Mouse (Mus musculus) heart, postnatal 4 days (tissue): Measurements from ENCODE around the gene Cct2. TPM values are rescaled to one million over a fixed set of nuclear protein-coding genes. Genes with fewer than 3 reads are reported as not detected.

Source experiments
- DNase-seq: peaks from one replicate; pipeline ENCODE4 v3.0.0; 2021
- total RNA-seq, 2 experiments: library from RNA; stranded (reverse); gene quantifications; 2 replicates each; pipeline ENCODE4 v1.2.3; 2021

Cct2 gene
- total RNA-seq, result 100 to 1,000 TPM; 188 to 195 TPM

- peak; percentile 94 for DNase-seq
Measured at GRCm38 (mm10) chr10:117063254-117064021, at the start of gene Cct2. Gene Cct2 (minus strand): TSS chr10:117063814.

DNA sequence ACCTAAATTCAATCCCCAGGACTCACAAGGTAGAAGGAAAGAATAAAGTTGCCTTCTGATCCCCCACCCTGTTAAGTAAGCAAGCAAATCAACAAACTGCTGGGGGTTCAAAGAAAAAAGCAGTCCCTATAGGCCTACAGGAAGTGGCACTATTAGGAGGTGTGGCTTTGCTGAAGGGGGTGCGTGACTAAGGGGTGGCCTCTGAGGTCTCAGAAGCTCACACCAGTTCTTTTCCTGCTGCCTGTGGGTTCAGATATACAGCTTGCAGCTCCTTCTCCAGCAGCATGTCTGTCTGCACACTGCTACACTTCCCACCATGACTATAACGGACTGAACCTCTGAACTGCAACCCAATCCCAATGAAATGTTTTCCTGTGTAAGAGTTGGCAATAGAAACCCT lies 48.9 kb upstream of the Cct2 start:
- no peak for DNase-seq

DNA sequence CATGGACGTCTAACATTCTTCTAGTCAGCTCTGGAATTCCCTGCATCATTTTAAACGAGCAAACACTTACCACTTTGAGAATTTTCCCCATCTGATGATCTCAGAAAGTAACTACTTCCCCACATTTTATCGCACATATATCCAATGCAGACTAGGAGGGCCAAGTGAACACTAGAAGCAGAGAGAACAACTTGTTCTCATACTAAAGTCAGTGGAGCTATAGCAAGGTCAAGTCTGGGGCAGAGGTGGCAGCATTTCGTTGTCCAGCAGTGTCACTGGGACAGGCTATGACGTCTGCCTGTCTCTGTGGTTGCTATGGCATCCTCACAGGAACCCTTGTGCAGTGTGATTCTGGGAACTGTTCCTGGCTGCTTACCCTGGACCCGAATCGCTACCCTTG lies 47.8 kb upstream of the Cct2 start:
- peak; percentile 32 for DNase-seq

- DNase-seq, result no peak
Measured at GRCm38 (mm10) chr10:117110271-117110670, 46.7 kb upstream of the Cct2 start.

DNA sequence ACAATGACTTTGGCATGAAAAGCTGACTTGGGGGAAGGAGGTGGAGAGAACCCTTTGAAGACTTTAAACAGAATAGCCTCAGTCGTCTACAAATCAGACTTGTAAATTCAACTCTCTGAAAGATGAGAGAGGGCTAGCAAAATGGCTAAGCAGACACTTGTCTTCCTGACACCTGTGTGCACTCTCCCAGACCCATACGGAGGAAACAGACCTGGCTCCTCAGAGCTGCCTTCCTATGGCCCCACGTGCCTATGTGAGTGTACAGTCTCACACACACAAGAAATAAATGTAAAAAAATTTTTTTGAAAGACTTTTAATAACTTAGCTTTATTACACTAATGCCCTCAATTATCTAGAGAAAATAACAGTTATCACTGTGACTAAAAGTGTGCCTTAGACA lies 43.1 kb upstream of the Cct2 start:
- no peak for DNase-seq

- DNase-seq, result no peak
Measured at GRCm38 (mm10) chr10:117106244-117106643, 42.6 kb upstream of the Cct2 start.

DNA sequence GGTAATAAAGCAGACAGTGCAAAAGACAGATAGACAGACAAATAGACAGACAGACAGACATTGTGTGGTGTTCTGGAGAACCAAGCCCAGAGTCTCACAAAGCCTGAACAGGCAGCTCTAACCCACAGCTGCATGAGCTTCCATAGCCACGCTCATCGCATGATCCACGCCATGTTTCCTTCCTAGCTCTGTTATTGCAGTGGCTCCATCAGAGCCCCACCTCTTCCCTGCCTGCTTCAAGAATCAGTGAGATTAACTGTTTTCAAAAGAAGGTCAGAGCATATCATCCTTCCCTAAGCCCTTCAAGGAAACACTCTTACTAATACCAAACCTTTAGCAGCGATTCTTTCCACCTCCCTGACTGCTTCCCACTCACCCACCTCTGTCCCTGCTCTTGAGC lies 41.4 kb upstream of the Cct2 start:
- DNase-seq, result no peak

DNA sequence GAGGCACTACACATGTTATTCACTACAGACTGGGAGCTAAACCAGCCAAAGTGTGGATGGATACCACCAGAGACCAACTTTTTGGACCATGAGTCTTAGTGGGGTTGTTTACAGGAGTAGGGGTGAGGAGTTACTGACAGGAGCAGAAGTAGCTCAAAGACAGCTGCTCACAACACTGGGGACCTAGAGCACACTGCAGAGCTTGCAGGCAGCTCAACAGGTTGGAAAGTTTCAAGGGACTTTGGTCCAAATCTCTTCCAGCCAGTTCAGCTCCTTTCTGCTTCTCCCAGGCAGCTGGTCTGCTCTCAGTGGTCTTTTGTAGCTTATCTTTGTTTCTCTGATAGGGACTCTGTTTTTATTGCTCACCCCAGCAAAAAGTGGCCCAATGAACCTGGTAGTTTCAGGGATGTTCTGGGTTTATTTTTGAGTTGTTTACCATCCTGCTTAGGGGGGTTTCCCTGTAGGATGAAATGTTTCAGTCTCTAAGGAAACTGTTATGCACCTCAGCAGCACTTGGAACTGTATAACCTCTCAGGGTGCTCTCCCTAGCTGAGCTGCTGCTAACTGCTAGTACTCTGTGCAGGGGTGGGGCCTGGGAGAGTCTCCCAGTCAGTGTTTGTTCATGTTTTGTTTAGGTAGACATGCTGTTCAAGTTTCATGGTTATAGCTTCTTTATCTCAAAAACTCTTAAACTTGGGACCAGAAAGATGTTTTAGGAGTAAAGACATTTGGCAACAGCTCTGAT lies 40.4 kb upstream of the Cct2 start:
- DNase-seq, result no peak

- no peak for DNase-seq
Measured at GRCm38 (mm10) chr10:117100175-117100574, 36.6 kb upstream of the Cct2 start.

GRCm38 (mm10) chr10:117097116-117097698 lies 33.6 kb upstream of the Cct2 start:
- DNase-seq, result no peak

DNA sequence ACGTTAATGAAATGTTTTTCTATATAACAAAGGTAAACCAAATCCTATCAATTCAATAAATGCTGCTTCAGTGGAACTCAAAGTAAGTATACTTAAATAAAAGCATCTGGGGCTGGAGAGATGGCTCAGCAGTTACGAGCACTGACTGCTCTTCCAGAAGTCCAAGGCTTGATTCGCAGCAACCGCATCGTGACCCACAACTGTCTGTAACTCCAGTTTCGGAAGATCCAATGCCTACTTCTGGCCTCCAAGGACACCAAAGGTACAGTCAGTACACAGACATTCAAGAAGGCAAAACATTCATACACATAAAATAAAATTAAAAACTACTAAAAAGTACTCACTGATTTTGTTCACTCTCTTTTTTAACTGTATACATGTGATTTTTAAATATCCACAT lies 32.5 kb upstream of the Cct2 start:
- DNase-seq, result no peak

DNA sequence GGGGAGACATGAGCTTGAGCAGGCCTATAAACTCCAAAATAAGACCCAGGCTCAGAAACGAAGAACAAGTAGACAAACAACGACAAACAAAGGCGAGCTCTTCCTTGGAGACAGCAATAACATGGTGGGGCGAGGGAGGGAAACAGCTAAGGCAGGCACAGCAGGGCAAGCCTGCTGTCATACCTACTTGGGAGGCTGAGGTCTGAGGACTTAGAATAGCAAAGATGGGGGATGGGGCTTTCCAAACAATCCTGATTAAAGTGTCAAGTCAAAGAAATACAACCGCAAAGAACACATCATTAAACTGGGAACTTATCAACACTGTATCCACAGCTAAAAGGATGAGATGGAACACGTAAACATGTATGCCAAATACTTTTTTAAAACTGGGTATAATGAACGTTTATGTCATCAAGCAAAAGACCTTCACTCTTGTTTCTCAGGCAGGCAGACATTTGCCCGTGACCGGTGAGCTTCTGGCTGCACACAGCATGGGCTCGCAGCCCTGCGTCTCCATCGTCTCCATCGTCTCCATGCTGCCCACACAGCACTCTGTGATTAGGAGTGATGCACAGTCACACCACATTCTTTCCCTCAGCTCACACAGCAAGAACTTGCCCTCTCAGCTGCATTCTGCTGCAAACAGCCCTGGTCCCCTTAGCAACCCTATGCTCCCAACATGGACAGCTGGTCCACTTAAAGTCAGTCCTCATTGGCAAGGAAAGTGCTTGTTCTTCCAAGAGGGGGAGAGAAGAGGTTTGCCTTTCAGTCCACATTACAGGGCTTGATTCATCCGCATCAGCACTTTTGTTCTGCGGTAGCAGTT lies 31.1 kb upstream of the Cct2 start:
- peak; percentile 53 for DNase-seq

- no peak for DNase-seq
Measured at GRCm38 (mm10) chr10:117089628-117090027, 26.0 kb upstream of the Cct2 start.

- no peak for DNase-seq
Measured at GRCm38 (mm10) chr10:117081914-117082359, 18.3 kb upstream of the Cct2 start.

- DNase-seq, result no peak
Measured at GRCm38 (mm10) chr10:117081326-117081725, 17.7 kb upstream of the Cct2 start.

GRCm38 (mm10) chr10:117078284-117078683 lies 14.7 kb upstream of the Cct2 start:
- DNase-seq, result peak; percentile 65

DNA sequence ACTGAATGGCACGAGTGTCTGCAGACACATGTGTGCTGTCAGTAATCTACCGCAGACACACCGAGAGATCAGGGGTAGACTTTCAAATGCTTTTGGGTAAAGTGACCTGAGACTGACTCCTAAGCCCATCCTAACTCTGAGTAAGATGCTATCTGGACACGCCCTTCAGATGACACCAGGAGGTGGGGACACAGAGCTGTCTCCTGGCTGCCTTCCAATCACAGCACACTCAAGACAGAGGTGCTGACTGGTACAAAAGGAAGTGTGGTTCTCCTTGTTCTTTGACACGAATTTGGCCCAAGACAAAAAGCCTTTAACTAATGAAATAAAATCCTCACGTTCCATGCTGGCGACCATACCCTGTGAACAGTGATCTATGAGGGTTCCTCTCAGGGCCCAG lies 9.6 kb upstream of the Cct2 start:
- no peak for DNase-seq

DNA sequence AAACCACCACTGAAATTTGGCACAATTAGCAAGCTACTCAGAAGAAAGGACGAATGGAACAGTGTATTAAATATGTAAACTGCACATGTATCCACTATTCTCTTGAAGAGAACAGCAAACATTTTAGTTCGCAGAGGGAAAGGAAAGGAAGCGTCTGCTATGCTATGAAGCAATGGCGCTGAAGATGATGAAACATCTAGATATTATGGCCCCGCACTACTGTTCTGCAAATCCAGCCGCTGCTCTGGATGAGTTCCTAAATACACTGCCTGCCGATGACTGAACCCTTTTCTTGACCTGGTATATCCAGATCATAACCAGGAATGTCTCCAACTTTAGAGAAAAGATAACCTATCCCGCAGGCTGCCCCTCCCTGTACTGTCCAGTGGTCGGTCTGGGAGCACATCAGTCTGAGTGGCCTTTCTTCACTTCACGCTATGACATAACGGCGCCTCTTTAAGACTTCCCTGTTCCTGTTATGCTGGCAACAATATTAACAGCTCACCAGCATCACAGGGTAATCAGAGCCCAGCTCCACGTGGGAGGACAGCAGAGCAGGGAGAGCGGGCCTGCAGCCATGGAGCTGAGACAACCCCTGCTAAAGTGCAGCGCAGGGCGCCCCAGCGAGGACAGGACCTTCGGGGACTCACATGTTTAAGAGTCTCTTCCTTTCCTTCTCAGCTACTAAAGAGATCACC lies 8.7 kb upstream of the Cct2 start:
- DNase-seq, result no peak

GRCm38 (mm10) chr10:117069109-117069508 lies 5.5 kb upstream of the Cct2 start:
- no peak for DNase-seq

DNA sequence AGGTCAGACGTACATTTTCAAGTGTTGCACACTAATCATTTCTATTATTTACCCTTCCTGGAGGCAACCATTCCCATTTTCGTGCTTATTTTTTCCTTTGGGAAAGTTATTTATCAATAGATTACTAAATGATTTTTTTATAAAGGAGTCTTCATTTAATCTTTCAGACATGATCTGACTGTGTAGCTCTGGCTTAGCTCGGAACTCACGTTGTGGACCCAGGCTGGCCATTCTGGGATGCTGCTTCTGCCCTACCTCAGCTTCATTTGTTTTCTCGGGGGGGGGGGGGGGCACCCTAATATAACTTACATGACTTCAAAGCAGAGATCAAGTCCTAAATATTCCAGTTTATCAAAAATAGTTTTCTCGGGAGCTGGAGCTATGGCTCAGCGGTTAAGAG lies 462 bp upstream of the Cct2 start:
- no peak for DNase-seq

- no peak for DNase-seq
Measured at GRCm38 (mm10) chr10:117062894-117063253, 740 bp downstream of the Cct2 start.

GRCm38 (mm10) chr10:117055668-117056067 lies 7.9 kb downstream of the Cct2 start:
- no peak for DNase-seq
